Mouse (Mus musculus) C2C12 (cell line): Measurements from ENCODE around the gene Gm36028.

ENCODE experiments used
- CTCF ChIP-seq: IDR thresholded peaks from one replicate; pipeline ENCODE4 v1.5.1; 2011; ENCODE audit not compliant: control insufficient read depth, insufficient read depth, insufficient read length
- MAX ChIP-seq: IDR thresholded peaks from one replicate; pipeline ENCODE4 v1.6.1; 2011; ENCODE audit warnings: mild to moderate bottlenecking, control low read depth
- MYOD1 ChIP-seq: IDR thresholded peaks from one replicate; pipeline ENCODE4 v1.6.1; 2011; ENCODE audit warnings: low read depth; ENCODE audit not compliant: control insufficient read depth, insufficient read length
- MYOG ChIP-seq: IDR thresholded peaks from one replicate; pipeline ENCODE4 v1.6.1; 2011; ENCODE audit not compliant: control insufficient read depth, insufficient read length; ENCODE audit errors: extremely low read depth

- TF ChIP-seq MYOD1 (no peak), MAX (no peak), MYOG (no peak), CTCF (no peak)
These were observed 16.5 kb upstream of the Gm36028 start for GRCm38 (mm10) chr16:37877406-37877805.
